Mouse (Mus musculus) adrenal gland, postnatal 4 days (tissue): ENCODE results near the gene Gcc1. TPM values are rescaled to one million over a fixed set of nuclear protein-coding genes. Genes with fewer than 3 reads are reported as not detected.

Source experiments
- DNase-seq, 2 experiments: peaks; one replicate each; pipeline ENCODE4 v3.0.0; 2021 to 2022; ENCODE audit warnings: low spot score in 2 of 2, mixed read lengths in 2 of 2
- total RNA-seq, 2 experiments: library from RNA; stranded (reverse); gene quantifications; 2 replicates each; pipeline ENCODE4 v1.2.3; 2021

Gcc1 gene
- total RNA-seq, 2 experiments from 2014 or later: 17.3 to 20.6 TPM

DNA sequence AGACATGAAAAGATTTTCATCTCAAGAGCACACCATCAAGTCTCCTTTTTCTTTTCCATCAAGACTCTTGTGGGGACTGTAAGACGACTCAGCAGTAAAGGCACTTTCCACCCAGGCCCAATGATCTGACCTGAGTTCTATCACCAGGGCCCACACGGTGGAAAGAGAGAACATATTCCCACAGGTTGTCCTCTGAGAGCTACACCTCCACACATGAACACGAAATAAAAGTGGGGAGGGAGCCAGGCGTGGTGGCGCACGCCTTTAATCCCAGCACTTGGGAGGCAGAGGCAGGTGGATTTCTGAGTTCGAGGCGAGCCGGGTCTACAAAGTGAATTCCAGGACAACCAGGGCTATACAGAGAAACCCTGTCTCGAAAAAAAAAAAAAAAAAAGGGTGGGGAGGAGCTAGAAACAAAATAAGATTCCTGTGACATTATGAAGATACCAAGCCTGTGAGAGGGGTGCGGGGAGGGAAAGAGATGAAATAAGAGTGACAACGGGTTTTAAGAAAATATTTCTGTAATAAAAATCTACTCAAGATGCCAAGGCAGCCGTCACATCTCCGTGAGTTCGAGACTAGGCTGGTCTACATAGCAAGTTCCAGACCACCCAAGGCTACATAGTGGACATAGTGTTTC, 5.4 kb downstream of the Gcc1 start:
- no peak for DNase-seq

DNA sequence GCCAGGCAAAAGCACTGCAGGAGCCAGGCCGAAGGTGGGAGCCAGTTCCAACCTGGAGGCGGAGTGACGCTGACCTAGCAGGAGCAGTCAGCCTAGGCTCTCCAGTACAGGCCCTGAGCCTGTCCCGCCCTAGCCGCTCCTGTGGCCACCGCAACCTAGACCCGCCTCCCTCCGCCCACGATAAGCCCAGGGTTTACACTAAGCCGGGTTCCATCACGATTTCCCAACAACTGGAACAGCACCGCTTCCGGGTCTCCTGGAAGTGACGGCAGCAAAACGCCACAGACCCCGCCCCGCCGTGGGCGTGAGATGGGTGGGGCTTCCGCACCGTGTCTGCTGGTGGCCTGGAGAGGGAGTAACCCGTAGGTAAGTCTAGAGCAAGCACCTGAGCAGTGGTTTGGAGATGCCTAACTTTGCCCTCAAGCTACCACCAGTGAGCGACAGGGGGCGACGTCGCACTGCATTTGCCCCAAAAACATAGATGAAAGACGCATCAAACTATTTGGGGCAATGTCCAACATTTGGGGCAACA, 6.7 kb downstream of the Gcc1 start:
- DNase-seq: peak; percentile 92 to 93

DNA sequence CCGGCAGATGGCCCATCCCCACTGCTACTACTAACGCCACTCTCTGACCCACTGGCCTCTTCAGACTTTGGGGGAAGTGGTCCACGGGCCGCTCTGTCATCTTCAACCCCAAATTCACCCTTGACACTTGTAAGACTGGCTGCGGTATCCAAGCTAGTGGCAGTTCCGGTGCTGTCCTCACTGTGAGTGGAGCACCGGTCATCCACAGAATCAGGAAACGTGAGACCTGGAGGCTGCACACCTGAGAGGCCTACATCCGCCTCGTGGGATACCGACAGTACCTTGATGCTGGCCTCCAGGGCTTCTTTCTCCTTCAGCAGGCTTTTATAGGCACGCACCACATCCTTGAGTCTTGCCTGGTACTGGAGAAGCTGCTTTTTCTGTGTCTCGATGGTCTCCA, 7.3 kb downstream of the Gcc1 start:
- DNase-seq: no peak

DNA sequence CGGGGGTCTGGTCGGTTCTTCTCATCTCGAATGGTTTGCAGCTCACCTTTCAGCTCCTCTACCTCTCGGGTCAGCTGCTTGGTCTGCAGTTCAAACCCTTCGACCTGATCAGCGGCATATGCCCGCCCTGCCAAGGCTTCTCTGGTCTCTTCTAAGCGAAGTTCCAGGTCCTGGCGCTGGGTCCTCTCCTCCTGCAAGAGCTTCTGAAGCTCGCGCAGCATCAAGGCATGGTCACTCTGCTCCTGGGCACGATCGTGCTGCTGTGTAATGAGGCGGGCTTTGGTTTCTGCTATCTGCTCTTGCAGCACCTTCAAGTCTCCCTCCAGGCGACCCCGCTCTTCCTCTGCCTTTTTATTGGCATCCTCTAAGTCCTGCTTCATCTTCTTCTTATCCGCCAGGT, 7.8 kb downstream of the Gcc1 start:
- no peak for DNase-seq

DNA sequence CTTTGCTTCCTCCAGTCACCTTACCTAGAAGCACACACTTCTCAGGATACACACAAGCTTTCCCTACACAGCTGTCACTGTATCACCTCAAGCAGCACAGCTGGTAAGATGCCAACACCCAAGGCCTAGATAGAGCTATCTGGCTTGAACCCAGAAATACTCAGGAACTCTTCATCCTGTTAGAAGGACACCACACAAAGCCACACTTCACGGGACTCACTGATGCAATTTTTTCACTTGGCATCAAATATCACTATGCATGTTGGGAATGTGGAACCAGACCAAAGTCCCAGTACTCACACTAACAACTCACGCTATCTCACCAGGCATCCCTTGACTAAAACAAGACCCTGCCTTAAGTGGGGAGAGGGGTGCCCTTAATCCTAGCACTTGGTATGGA, 8.5 kb downstream of the Gcc1 start:
- DNase-seq: no peak

DNA sequence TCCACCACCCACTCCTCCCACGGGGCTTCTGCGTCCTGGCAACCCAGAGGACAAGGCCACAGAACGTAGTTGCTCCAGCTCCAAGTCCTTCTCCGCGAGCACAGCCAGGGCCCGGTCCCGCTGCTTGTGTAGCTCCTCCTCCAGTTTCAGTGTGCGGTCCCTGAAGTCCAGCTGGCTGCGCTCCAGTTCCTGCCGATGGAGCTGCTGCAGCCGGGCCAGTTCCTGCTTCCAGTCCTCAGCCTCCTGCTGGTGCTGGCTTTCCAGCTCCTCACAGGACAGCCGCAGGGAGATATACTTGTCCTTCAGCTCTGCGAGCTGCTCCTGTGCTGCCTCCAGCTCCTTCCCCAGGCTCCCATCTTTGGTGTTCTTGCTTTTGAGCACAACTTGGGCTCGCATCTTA, 9.7 kb downstream of the Gcc1 start:
- peak; percentile 50 to 58 for DNase-seq

DNA sequence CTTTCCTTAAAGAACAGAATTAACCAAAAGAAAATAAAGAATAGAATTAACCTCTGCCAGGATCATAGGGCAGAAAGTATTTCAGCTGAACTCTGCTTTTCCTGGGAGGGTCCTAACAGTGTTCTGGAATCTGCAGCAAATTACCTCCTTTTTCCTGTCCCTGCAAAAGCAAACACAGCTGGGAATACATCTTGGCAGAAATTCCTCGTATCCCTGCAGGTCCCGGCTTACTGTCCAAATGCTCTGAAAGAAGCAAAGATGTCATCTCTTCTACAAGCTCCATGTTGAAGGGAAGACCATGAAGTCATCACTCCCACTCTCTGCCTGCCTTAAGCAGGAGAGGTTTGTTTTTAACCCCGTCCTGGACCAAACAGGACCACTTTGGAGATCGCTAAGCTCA, 11.2 kb downstream of the Gcc1 start:
- no peak for DNase-seq

DNA sequence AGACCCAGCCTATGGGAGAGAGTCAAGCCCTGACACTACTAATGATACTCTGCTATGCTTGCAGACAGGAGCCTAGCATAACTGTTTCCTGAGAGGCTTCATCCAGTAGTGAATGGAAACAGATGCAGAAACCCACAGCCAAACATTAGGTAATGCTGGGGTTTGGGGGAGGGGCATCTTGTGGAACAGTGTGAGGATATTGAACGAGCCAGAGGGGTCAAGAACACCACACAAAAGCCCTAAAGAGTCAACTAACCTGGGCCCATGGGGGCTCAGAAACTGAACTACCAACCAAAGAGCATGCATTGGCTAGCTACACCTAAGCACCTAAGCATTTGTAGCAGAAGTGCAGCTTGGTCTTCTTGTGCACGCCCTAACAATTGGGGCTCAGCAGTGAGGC, 17.0 kb downstream of the Gcc1 start:
- DNase-seq: no peak

DNA sequence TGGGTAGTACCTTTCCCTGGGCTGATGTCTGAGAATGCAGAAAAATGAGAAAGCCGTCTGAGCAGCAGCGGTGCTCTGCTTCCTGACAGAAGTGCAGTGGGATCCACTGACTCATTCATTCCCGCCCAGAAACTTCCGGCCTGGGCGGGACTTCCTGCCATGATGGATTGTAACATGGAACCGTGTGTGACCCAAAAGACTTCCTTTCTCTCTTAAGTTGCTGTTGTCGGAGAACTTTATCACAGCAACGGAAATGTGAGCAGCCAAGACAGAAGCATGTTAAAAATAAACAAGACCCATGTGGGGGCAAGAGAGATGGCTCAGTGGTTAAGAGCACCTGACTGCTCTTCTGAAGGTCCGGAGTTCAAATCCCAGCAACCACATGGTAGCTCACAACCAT, 18.1 kb downstream of the Gcc1 start:
- DNase-seq: no peak

DNA sequence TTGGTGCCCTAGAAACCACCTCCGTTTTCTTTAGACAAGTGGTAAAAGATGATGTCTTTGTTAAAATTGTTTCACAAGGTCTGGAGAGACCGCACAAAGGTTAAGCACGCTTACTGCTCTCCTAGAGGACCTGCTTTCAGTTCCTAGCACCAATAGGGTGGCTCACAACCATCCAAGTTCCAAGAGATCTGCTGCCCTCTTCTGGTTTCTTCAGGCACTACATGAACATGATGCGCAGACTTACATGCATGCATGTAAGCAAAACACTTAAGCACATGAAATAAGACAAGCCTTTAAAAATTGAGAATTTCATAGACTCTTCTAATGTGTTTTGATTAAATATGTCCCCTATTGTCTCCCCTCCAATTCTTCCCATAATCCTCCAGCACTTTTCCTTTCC, 28.4 kb downstream of the Gcc1 start:
- DNase-seq: no peak

DNA sequence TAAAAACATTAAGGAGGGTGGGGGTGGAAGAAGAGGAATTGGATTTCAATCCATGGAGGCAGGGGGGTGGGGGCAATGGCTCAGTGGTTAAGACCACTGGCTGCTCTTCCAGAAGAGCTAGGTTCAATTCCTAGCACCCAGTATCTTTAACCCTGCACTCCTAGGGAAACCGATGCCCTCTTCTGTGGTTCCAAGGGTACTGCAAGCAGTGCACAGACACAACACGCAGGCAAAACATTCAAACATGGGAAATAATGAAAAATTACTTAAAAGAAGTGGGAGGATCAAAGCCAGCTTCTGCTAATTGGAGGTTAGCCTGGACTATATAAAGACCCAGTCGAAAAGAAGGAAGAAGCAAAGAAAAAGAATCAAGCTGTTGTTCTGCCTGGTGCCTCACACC, 29.5 kb downstream of the Gcc1 start:
- DNase-seq: no peak

DNA sequence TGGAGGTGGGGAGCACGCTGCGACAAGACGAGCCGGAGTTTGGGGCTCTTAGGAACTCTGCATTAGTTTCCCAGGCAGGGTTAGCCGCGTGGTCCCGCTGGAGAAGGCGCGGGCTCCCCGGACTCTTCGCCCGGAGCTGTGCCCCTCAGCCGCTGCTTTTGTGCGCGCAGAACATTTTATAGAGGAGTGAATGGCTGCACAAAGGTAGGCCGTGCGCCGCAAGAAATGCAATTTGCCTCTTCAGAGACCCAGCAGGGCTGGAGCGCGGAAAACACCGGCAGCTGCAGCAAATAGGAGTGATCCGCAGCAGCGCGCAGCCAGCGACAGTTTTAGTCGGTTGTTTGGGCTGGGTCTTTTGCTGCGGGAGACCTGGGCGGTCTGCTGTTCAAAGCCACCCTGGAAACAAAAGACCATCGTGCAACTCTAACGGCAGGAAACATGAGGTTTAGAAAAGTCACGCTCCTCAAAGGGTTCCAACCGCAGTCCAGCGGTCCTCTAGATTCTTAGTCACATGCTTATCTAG, 30.4 kb downstream of the Gcc1 start, which contains the start of gene Zfp800:
Zfp800 (minus strand) TSS at position 325 of the 523 bp plus-strand sequence.
- no peak for DNase-seq

DNA sequence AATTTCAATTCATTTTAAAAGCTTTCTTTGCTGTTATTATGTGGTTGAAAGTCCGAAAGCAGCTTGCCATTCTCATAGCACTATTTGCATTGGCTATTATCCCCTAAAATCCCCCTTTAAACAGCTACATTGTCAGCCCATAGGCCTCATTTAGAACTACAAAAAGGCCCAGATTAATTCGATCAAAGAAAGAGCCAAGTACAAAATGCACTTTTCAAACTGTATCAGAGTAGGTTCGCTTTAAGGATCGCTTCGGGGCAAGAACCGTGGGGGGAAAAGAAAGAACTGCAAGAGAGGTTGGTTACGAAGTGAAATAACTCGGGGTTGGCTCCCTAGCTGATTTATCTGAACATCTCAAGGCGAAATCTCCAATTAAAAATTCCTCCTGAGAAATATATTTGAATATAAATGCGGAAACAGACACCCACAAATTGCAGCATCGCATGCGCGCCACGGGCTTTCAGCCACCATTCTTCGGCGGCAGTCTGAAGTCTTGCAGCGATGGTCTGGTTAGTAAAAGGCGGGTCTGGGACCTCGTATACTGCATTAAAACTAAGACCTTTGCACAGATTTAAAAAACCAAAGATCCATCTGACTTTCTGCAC, 31.2 kb downstream of the Gcc1 start:
- DNase-seq: no peak

DNA sequence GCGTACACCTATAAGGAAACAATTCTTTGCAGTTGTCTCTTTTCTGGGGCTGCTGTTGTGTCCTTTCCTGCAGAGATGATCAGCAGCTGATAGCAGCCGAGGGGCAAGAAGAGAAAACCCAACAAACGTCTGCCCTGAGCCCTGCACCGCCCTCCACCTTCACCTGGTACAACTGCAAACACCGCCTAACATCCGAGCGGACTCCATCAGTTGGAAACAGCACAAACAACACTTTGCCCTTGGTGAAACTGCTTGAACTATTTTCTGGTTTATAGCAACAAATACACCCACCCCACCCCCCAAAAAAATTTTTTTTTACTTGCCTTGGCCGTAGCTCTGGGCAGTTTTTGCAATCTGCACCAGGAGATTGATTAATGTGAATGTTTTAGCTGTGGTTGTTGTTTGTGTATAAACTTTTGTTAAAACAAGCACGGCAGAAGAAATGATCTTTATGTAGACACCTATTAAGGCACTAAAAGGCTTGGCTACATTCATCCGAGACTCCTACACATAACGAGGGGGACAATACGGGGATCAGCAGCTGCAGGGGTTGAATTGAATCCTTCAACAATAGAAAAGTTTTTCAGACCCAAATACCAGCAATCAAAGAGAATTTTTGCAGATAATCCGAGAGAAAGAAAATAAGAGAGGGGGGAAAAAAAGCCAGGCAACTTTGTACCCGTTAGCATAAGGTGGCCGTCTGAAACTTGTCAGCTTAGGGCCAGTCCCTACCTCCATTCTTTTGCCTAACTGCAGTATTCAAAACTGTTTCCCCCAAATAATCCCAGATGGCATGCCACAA, 31.9 kb downstream of the Gcc1 start:
- no peak for DNase-seq

DNA sequence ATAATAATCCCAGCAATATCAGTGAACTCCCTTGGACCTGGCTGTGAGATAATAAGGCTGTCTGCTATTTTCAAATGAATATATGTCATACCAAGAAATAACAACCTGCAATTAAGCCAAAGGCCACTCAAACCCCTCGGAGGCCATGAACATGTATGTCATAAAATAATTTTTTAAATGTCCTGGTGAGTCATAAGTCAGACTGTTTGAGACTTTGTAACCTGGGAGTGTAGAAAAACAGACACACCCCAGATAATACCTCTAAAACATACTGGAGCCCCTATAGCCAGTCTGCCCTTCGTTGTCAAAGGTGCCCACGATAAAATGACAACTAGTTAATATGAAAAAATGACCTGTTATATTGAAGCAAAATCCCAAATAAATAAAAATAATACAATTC, 39.2 kb downstream of the Gcc1 start:
- DNase-seq: no peak

DNA sequence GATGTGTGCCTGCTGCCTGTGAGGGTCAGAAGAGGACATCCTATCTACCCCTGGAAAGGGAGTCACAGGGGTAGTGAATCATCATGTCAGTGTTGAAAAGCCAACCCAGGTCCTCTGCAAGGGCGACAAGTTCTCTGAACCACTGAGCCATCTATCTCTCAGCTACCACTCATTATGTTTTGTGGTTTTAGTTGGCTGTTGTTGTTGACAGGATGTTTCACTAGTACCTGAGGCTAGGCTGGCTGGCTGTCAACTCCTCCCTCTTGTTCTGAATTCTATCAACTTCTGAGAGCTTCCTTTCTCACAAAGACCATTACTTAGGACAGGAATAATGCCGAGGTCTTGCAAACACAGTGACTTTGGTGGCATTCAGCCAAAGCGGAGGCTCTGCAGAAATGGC, 43.0 kb downstream of the Gcc1 start:
- DNase-seq: no peak

DNA sequence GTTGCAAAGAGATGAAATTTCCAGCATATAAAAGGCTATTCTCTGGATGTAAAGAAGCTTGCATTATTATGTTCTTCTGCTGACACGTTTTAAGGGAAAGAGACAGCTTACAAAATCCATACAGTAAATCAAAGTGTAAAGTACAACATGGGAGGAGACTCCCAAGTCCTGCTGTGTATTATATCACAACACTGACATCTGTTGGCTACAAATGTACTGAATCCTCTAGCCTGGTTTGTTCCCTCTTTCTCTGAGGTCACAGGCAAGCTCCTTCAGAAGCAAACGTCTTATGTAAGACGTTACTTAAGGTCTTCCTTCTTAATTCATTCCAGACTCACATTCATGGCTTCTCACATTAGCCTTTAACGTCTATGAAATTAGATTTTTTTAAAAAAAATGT, 46.2 kb downstream of the Gcc1 start:
- no peak for DNase-seq

DNA sequence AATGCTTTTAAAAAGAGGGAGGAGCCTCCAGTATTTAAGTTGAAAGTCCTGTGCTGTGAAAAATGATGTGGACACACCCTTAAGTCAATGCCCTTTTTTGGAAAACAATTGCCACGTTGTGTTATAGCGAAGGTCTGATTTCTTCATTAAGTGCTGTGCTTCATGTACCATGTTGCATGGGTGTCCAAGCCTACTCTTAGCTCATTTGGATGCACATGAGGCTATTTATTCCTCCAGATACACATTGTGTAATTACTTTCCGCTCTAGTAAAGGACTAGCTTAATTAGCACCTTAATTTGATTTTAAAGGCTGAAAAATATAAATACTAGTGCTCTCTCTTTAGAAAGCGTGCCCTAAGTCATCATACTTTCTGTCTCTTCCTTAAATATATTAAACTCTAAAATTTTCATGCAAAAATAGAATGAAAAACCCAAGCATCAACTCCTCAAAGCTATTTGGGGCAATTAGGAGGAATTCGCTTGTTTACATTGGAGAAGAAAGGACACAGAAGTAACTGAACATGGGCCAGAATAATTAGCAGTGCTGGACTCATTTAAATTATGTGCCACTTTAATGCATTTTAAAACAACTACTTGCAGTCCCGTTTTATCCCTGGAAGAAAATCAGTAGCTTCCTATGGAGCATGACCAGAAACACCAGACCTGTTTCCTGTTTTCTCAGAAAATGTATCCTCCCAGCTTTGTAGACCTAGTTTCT, 58.1 kb downstream of the Gcc1 start:
- DNase-seq: no peak

DNA sequence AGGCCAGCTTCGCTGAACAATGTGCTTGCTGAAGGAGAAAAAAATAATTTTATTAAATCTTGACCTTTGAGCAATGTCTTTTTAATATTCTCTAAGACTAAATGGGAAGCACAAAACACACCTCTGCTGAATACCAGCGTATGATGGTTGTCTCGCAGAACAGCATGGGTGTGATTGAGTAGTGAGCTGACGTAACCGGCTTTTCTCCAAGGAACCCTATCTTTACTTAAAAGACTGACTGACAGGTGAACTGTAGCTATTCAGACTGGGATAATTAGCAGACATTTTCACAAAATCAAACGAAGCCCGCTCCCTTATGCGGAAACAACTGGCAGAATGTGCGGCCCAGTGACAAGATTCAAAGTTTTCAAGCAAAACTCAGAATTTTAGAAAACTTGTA, 60.6 kb downstream of the Gcc1 start:
- no peak for DNase-seq
